Mouse (Mus musculus): ENCODE results near the gene Metap1.

The Metap1 gene

DNA sequence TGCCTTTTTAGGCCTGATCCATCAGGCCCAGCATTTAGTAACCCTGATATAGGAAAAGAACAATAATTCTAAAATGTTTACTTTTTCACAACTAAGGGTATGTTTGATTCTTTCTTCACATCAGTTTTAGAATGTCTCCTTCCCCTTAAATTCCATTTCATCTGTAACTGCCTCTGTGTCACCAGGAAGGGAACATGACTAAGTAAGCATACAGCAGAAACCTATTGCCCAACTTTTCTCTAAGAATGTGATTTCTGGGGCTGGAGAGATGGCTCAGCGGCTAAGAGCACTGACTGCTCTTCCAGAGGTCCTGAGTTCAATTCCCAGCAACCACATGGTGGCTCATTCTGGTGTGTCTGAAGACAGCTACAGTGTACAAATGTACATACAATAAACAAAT lies 35.1 kb downstream of the Metap1 start:
- no peak for DNase-seq (ENCODE audit: low read depth, low spot score)

DNA sequence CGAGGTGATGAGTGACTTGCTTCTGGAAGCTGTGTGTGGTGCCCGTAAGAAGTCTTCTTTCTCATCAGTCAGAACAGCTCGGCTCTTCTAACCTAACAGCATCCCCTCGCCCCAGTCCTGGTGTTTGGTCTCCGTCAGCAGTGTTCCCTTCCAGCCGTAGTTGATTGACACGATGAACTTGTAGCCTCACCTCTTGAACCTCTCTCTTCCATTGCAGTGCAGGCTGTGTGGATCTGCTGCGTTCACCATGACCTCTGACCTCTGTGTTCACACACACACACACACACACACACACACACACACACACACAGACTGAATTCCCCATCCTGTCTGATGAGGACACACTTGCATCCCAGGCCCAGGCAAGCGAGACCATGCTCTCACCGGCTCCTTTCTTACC lies 37.1 kb downstream of the Metap1 start:
- no peak for DNase-seq (ENCODE audit: low read depth, low spot score)

DNA sequence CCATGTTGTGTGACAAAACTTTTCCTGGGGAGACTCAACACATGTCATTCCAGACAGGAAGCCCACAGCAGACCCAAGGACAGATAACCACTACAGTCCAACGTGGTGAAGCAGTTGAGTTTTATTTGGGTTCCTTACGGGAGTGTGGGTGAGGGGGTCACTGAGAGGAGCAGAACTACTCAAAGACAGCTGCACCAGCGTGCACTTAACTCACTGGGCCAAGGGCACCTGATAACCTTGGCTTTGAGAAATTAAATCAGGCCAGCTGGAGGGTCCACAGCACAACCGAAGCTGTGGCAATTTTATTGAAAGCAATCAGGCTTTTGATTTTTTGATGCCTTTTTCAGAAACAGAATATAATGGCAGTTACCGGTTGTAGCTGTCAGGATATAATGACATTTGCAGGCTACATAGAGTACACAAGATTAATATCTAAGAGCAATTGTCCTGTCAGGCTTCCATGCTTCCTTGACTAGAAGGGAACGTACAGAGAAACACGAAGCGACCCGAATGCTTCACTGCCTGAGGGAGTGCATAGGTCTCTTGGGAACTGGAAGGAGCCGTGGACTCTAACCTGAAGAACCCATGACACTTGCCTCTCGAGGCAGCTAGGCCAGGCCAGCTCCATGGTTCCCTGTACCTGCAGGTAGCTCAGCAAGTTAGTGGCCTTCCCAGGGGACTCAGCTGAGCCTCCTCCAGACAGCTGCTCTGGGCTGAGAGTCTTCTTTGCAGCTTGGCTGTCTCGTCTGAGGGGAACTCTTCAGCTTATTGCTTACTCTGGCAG lies 41.0 kb downstream of the Metap1 start:
- no peak for DNase-seq (ENCODE audit: low read depth, low spot score)

DNA sequence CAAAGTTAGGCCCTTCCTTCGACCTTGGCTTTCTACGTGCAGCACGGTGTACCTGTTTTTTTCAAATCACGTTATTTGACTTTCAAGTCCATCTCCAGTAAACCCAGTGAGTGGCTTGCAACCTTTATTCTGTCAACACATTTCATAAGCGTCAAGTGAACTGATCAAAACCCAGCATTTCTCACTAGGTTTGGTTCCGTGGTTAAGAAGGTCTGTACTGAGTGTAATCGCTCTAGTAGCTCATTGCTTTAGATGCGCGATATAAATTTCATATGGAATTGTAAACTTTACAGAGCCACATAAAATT lies 45.9 kb downstream of the Metap1 start:
- DNase-seq (ENCODE audit: low read depth, low spot score): no peak

DNA sequence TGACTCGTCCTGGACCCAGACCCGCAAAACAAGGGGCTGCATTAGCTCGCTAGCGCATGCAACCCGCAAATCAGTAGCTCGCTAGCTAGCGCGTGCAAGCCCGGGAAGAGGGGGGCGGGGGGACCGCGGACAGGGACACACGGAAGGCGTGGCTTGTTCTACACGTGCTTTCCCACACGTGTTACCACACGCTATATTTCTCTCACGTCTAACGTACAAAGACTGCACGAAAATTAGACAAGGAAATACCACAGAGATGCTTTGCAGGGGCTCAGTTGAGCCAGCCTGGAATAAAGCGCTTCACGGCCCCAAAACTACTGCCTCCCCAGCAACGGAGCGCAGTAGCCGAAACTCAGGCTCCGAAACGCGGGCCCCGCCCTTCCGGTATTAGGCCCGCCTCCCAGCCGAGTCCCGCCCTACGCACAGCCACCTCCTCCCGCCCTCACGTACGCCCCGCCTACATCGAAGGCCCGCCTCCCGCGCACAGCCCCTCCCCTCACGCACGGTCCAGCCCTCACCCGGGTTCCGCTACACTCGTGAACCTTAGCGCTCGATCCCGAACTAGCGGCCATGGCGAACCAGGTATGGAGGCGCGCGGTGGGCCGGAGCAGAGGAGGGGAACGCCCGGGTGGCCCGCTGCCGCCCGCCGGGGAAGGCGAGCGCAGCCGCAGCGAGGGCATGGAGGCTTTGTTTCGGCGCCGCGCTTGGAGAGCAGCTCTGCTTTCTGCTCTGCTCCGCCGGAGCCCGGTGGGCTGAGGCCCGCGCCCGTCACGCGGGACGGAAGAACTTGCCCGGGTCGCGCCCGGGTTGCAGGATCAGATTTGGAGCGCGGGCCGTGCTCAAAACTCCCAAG lies 46.5 kb downstream of the Metap1 start, which contains the start of gene Adh5:
Gene Adh5 (plus strand): TSS at position 482 of the 853 bp plus-strand sequence.
- peak; percentile 92 for DNase-seq (ENCODE audit: low read depth, low spot score)

DNA sequence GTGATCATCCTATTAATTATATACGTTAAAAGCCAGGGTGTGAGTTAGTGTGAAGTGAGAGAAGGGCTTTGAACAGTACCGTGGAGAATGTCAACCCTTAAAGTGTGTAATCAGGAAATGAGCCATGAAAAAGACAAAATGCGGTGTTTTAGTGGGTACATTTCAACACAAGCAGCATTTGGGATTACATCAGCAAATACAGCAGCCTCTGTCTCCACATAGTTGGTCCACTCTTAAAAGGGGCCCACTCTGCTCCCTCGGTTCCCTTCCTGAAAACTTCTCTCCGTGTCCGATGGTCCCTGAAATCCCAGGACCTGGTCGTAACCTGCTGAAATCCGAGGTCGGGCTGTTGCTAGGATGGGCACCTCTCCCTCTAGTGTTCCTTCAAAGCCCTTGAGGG lies 47.1 kb downstream of the Metap1 start:
- no peak for DNase-seq (ENCODE audit: low read depth, low spot score)

DNA sequence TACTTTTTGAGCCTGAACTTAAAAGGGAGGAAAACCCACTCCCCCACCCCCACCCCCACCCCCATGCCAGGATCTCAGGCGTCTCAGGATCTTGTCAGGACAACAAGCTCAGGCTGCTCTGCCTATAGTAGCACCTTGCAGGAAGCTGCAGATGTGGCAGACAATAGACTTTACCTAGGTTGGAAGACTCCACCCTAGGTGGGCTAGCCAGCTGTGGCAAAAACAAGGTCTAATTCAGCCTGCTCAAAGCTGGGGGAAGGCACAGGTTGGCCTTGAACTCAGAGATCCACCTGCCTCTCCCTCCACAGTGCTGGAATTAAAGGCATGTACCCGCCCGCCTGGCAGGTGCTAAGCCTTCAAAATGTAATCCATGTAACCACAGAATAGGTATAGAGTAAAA lies 50.6 kb downstream of the Metap1 start:
- DNase-seq (ENCODE audit: low read depth, low spot score): no peak

DNA sequence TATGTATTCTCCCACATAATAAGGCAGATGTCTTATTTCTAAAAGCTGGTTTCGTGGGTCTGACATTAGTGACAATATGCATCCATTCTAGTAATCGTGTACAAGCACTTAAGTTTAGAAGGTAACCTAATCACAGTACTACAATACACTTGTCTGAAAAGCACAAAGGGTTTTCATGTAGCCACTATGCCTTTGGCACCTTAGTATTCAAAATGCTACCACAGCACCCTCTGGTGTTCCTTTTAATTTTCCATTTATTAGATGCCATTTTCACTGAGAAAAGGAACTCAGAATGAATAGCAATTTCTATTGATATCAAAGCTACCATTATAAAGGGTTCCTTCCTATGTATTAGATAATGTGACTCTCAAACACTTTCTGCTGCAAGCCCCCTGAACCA lies 57.5 kb downstream of the Metap1 start:
- peak; percentile 33 for DNase-seq (ENCODE audit: low read depth, low spot score)

DNA sequence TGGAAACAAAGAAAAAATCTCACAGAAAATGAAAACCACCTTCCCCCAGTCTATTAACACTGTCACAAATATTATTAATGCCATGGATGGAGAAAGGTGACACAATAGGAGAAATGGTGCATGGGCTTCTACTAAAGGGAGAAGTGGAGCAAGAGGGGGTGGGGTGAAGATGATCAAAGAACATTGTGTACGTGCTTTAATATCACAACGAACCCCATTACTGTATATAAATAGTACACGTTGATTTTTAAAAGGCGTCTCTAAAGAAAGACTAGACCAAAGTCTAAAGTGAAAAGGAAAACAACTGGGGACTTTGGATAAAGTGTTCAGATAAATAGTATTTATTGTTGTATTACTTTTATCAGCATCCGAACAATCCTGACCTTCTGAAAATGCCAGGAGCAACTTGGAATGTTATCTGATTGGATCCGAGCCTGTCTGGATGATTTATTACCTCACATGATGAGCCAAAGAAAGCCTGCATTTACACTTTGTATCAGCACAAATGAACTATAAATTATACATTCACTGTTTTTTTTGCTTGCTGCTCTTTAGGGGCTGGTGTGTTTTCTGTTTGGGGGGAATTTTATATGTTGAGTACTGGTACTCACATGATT lies 58.8 kb downstream of the Metap1 start:
- DNase-seq (ENCODE audit: low read depth, low spot score): no peak

DNA sequence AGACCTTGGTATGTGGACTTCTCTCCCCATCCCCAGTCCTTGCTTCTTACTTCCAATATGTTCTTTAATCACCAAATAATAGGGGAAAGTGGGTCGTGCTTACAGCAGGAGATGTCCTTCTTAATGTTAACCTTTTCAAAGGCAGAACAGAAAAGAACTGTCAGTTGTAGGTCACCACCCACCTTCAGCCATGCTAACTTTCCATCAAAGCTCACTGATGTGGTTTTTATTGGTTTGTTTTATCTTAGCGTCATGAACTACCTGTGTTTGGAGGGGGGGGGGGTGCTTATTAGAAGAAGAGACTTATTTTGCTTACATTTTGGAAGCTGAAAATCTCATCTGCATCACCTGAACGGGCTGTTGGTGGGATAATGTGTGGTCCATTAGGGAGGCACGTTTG lies 65.1 kb downstream of the Metap1 start:
- no peak for DNase-seq (ENCODE audit: low read depth, low spot score)

DNA sequence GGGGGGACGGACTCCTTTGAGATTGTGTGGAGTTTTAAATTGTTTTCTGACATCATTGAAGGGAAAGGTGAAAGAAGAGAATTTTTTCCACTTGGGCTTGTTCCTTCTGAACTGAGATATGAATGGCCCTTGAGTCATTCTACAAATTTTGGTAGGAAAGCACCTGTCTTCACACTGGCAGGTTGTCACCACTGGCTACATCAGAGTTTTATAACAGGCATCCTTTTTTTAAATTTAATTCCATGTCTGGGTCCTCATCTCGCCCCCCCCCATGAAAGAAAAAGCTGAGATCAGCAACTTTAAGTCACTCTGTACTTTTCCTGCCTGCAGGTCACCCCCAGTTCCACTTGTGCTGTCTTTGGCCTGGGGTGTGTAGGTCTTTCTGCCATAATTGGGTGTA lies 65.7 kb downstream of the Metap1 start:
- DNase-seq (ENCODE audit: low read depth, low spot score): no peak

DNA sequence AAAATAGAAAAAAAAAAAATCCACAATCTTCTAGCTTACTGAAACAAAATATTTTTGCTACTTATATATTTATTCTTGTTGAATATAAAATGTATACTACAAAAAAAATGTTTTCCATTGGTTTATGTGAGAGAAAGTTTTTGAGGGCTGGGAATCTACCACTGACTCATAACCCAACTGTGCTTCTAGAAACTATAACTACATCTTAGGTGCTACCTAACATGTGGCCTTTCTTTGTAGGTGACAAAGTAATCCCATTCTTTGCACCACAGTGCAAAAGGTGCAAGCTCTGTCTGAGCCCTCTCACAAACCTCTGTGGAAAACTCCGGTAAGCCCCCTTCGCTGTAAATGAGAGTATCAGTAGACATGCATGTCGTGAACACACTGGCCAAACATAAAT lies 68.9 kb downstream of the Metap1 start:
- no peak for DNase-seq (ENCODE audit: low read depth, low spot score)

DNA sequence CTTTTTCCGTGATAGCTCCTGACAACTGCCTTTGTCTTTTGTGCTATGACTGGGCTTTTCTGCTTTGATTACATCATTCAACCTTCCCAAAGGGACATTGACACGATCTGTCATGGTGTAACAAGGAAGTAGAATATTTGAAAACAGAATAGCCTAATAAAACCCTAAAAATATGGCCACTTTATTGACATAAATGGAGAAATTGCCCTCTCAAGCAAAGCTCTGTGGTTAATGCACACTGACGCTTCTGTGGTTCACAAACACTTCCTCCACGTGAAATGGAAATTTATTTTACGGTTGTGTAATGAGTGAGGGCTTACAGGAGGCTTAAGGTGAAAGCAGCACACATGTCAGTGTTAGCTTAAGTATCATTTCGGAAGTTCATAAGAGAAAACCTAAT lies 69.9 kb downstream of the Metap1 start:
- no peak for DNase-seq (ENCODE audit: low read depth, low spot score)

DNA sequence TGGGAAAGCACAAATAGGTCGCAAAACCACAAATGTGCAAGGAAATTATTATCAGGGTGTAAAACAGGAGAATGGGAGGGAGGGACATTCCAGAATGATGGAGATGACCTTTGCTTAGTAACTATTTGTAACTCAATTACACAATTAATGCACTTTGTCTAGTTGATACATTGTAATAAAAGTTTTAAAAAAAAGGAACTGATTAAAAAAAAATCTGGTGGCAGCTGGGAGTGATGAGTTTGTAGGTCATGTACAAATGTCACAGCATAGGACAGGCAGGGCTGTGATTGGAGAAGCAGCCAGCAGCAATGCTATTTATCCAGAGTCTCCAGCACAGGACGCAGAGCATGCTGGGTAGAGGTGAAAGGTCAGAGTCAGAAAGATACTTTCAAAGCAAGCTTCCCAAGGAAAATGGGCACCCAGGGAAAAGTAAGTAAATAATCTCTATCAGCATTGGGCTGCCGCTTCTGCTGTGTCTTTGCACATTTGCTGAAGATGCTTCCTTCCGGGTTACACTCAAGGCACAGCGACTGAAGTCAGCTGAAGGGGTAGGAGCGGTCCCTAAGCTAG lies 74.1 kb downstream of the Metap1 start, which contains the start of gene Adh4:
Gene Adh4 (plus strand): TSS at position 346 of the 570 bp plus-strand sequence.
- no peak for DNase-seq (ENCODE audit: low read depth, low spot score)

DNA sequence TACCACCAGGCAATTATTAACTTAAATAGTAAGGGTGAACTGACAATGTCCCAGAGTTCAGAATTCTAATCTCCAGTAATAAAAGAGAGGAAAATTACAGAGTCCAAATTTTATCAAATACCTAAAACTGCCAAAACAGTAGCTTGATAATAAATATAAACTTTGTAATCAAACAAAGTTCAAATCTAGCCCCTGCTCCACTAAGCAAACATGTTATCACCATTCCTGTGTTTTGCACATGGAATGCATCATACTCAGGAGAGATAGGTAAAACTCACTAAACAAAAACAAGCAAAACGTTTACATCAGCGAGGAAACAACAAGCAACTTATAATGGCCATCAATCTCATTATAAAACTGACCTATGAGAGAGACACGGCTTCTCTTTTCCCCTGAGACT lies 79.1 kb downstream of the Metap1 start:
- DNase-seq (ENCODE audit: low read depth, low spot score): no peak

DNA sequence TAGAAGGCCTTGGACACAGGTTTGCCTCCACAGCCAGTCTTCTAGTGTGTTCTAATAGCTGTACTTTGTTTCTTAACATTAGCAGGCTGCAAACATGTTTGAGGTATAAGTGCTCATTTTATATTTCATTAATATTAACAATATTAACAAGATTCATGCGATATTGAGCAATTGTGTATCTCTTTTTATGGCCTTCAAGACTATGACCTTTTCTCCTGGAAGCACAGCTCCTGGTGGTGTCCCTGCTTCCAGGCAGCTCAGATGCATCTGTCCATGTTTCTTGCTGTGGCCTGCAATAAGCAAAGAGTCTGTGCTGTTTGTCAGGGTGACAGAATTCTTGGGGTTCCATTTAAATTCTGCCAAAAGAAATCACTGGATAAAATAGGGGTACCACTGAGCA lies 79.7 kb downstream of the Metap1 start:
- no peak for DNase-seq (ENCODE audit: low read depth, low spot score)

Measured in forelimb bud, embryonic 11.5 days (tissue).